Mouse (Mus musculus): ENCODE data around the gene Phc2. TPM values are rescaled to one million over a fixed set of nuclear protein-coding genes. Genes with fewer than 3 reads are reported as not detected.

The Phc2 gene
- polyA plus RNA-seq, 1 experiment = 44.6 TPM

DNA sequence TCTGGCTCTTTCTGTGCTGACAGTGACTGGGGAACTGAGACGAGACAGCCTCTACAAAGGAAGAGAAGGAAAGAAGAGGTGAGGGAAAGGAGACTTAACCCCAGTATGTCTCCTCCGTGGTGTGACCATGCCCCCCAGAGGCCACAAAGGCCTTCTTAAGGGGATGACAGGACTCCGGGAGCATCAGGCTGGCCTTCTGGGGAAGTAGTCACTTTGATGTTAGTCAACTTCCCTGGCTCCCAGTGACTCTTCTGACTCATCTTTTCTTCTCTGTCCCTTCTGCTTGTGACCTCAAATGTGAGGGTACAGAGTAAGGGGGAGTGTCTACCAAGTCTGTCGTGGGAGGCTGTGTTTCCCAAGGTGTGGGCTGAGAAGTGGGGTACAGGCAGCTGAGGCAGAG is 52.9 kb downstream of the Phc2 start:
- H3K36me3 ChIP-seq (ENCODE audit: control insufficient read depth, insufficient read depth, low read length) = no peaks in the 10 kb centered on the region
- no peak overlapping the region for H3K4me3 ChIP-seq (ENCODE audit: control insufficient read depth, low read depth, low read length)
- H3K27me3 ChIP-seq (ENCODE audit: control insufficient read depth, insufficient read depth, low read length) = no peaks in the 10 kb centered on the region
- peaks cover 15% of the 10 kb centered on the region for H3K4me1 ChIP-seq (ENCODE audit: control insufficient read depth, insufficient read depth, low read length)
- no peak overlapping the region for H3K27ac ChIP-seq (ENCODE audit: control insufficient read depth, insufficient read depth, low read depth, low read length)
- TF ChIP-seq POLR2A (IDR thresholded peaks at IDR 0.05; ENCODE audit: control insufficient read depth, low read depth, low read length) (no peak), CTCF (IDR thresholded peaks at IDR 0.05; ENCODE audit: control insufficient read depth, insufficient read depth, insufficient replicate concordance, low read depth, low read length) (no peak)

DNA sequence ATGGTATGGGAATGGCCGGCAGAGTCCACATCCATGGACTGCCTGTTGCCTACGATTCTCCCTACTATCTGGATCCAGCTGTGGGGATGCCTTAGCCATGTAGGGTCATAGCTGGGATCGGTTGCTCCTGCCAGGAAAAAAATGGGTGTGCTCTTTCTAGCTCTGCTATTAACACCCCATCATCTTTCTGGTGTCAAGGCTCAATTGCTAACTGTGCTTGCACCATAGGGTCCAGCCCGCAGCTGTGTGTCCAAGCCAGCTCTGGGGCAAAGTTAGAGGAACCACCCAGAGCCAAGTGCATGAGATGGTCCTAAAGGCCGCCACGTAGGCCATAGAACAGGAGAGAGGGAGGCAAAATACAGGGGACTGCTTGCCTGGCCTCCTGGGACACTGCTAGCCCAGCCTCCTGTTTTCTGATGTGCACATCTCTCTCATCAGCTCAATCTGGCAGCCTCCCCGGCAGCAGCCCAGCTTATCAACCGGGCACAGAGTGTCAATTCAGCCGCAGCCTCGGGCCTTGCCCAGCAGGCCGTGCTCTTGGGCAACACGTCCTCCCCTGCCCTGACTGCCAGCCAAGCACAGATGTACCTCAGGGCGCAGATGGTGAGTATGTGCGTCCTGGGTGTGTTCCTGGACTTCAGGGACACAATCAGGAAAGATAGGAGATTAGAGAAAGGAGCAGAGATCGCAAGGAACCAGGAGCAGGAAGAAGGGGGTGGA is 54.7 kb downstream of the Phc2 start:
- H3K36me3 ChIP-seq (ENCODE audit: control insufficient read depth, insufficient read depth, low read length) = no peaks in the 10 kb centered on the region
- peaks cover 15% of the 10 kb centered on the region for H3K4me1 ChIP-seq (ENCODE audit: control insufficient read depth, insufficient read depth, low read length)
- no peak overlapping the region for H3K27ac ChIP-seq (ENCODE audit: control insufficient read depth, insufficient read depth, low read depth, low read length)
- H3K27me3 ChIP-seq (ENCODE audit: control insufficient read depth, insufficient read depth, low read length) = no peaks in the 10 kb centered on the region
- H3K4me3 ChIP-seq (ENCODE audit: control insufficient read depth, low read depth, low read length) = no peak overlapping the region
- TF ChIP-seq CTCF (IDR thresholded peaks at IDR 0.05; ENCODE audit: control insufficient read depth, insufficient read depth, insufficient replicate concordance, low read depth, low read length) = peak; percentile 9; the same call in 1 of the 2 replicates
- TF ChIP-seq POLR2A (IDR thresholded peaks at IDR 0.05; ENCODE audit: control insufficient read depth, low read depth, low read length) = no peak

DNA sequence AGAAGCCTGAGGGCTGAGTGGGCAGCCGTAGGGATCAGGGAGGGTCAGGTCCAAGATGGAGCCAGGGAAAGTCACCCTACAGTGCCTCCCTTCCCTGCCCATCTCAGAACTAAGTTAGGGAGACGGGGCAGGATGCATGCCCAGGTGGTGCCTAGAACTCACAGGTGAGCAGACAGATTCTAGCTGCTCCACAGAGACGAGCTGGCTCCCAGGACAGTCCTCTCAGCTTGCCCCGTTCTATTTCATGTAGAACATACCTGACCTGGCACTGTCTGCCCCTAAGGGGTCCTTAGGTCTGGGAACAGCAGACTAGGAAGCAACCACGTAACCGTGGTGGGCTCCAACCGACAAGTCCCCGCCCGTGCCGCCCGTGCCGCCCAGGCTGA is 55.3 kb downstream of the Phc2 start:
- TF ChIP-seq POLR2A (IDR thresholded peaks at IDR 0.05; ENCODE audit: control insufficient read depth, low read depth, low read length) = no peak
- no peak for TF ChIP-seq CTCF (IDR thresholded peaks at IDR 0.05; ENCODE audit: control insufficient read depth, insufficient read depth, insufficient replicate concordance, low read depth, low read length)
- Histone ChIP-seq H3K27me3 (ENCODE audit: control insufficient read depth, insufficient read depth, low read length) (no peaks in the 10 kb centered on the region), H3K4me1 (ENCODE audit: control insufficient read depth, insufficient read depth, low read length) (peaks cover 15% of the 10 kb centered on the region), H3K27ac (ENCODE audit: control insufficient read depth, insufficient read depth, low read depth, low read length) (no peak overlapping the region), H3K4me3 (ENCODE audit: control insufficient read depth, low read depth, low read length) (no peak overlapping the region), H3K36me3 (ENCODE audit: control insufficient read depth, insufficient read depth, low read length) (no peaks in the 10 kb centered on the region)

DNA sequence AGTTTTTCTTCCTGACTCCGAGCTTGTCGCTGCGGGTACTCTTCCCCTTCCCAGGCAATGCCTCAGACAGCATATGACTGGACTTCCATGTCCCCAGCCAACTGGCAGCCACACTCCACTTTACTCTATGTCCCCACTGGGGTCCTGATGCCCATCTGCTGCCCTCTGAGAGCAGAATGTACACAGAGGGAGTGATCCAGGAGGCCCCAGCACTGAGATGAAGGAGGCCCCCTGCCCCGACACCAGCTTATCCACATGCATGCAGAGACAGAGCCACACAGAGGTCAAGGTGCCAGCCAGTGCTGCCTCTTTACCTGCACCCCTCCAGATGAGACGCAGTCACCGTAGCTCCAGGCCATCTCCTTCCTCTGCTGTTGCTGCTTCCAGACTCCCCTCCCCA is 55.8 kb downstream of the Phc2 start:
- Histone ChIP-seq H3K36me3 (ENCODE audit: control insufficient read depth, insufficient read depth, low read length) (no peaks in the 10 kb centered on the region), H3K27ac (ENCODE audit: control insufficient read depth, insufficient read depth, low read depth, low read length) (no peak overlapping the region), H3K27me3 (ENCODE audit: control insufficient read depth, insufficient read depth, low read length) (no peaks in the 10 kb centered on the region), H3K4me1 (ENCODE audit: control insufficient read depth, insufficient read depth, low read length) (peaks cover 17% of the 10 kb centered on the region), H3K4me3 (ENCODE audit: control insufficient read depth, low read depth, low read length) (no peak overlapping the region)
- TF ChIP-seq POLR2A (IDR thresholded peaks at IDR 0.05; ENCODE audit: control insufficient read depth, low read depth, low read length) (no peak), CTCF (IDR thresholded peaks at IDR 0.05; ENCODE audit: control insufficient read depth, insufficient read depth, insufficient replicate concordance, low read depth, low read length) (no peak)

DNA sequence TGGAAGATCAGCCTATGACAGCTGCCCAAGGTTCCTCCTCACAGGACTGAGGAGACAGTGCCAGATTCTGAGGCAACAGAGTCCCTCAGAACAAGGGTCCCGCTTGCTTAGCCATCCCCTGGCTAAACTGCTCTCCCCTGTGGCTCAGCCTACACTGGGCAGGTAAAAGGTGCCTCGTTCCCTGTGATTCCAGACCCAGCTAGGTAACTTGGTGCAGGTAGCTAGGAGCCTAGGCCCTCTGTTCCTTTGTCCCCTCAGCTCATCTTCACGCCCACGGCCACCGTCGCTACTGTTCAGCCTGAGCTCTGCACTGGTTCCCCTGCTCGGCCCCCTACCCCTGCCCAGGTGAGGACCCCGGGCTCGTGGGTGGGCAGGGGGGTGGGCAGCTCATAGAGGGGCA is 56.3 kb downstream of the Phc2 start:
- Histone ChIP-seq H3K4me1 (ENCODE audit: control insufficient read depth, insufficient read depth, low read length) (peaks cover 22% of the 10 kb centered on the region), H3K36me3 (ENCODE audit: control insufficient read depth, insufficient read depth, low read length) (no peaks in the 10 kb centered on the region), H3K27me3 (ENCODE audit: control insufficient read depth, insufficient read depth, low read length) (no peaks in the 10 kb centered on the region), H3K4me3 (ENCODE audit: control insufficient read depth, low read depth, low read length) (no peak overlapping the region), H3K27ac (ENCODE audit: control insufficient read depth, insufficient read depth, low read depth, low read length) (no peak overlapping the region)
- TF ChIP-seq POLR2A (IDR thresholded peaks at IDR 0.05; ENCODE audit: control insufficient read depth, low read depth, low read length) (no peak), CTCF (IDR thresholded peaks at IDR 0.05; ENCODE audit: control insufficient read depth, insufficient read depth, insufficient replicate concordance, low read depth, low read length) (no peak)

DNA sequence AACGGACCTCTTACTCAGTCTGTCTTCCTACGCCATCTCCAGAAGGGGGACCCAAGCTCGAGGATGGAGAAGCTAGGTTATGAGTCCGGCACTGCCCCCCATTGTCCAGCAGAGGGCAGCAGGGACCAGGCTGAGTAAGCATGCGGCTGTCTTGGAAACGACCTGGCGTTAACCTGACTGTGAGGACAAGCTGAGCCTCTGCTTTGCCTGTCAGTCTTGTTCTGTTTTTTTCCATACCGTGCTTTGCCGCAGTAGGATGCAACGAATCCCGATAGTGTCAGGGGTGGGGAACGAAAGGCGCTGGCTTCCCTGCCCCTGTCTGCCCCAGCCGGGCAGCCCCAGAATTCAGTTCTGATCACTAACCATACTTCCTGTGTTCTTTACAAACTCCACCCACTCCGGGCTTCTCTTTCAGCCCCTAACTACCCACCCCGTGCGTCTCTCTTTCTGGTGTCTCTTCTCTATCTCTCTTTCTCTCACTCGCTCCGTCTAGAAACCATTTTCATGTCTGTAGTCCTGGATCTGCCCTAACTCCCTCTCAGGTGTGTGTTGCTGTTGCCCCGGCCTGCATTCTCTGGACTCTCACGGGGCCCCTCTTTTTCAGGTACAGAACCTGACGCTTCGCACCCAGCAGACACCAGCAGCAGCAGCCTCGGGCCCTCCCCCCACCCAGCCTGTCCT is 57.1 kb downstream of the Phc2 start:
- Histone ChIP-seq H3K4me3 (ENCODE audit: control insufficient read depth, low read depth, low read length) (peak overlapping the region; percentile 57), H3K27me3 (ENCODE audit: control insufficient read depth, insufficient read depth, low read length) (no peaks in the 10 kb centered on the region), H3K4me1 (ENCODE audit: control insufficient read depth, insufficient read depth, low read length) (peaks cover 28% of the 10 kb centered on the region), H3K36me3 (ENCODE audit: control insufficient read depth, insufficient read depth, low read length) (no peaks in the 10 kb centered on the region), H3K27ac (ENCODE audit: control insufficient read depth, insufficient read depth, low read depth, low read length) (no peak overlapping the region)
- TF ChIP-seq POLR2A (IDR thresholded peaks at IDR 0.05; ENCODE audit: control insufficient read depth, low read depth, low read length) (no peak), CTCF (IDR thresholded peaks at IDR 0.05; ENCODE audit: control insufficient read depth, insufficient read depth, insufficient replicate concordance, low read depth, low read length) (peak; percentile 100)

DNA sequence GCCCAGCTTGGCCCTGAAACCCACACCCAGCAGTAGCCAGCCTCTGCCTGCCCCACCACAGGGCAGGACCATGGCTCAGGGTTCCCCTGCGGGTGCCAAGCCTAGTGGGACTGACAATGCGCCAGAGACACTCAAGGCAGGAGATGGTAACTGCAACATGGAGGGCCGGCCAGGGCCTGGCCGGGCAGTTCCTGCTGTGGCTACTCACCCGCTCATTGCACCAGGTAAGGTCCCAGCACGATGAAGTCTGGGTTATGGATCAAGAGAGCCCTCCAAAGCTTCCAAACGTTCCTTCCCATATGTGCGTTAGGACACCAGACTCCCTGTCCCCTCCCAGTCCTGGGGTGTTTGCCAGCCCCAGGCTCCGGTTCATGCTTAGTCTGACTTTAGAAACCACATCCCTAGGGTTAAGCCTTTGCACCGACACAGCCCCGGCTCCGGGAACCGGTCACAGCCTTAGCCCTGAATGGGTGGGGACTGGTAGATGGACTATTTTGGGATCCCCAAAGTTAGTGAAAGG is 57.7 kb downstream of the Phc2 start:
- peaks cover 31% of the 10 kb centered on the region for H3K4me1 ChIP-seq (ENCODE audit: control insufficient read depth, insufficient read depth, low read length)
- no peak overlapping the region for H3K27ac ChIP-seq (ENCODE audit: control insufficient read depth, insufficient read depth, low read depth, low read length)

More for the DNA sequence above, 57.7 kb downstream of the Phc2 start:
- TF ChIP-seq CTCF (IDR thresholded peaks at IDR 0.05; ENCODE audit: control insufficient read depth, insufficient read depth, insufficient replicate concordance, low read depth, low read length) (no peak), POLR2A (IDR thresholded peaks at IDR 0.05; ENCODE audit: control insufficient read depth, low read depth, low read length) (no peak)
- no peak overlapping the region for H3K4me3 ChIP-seq (ENCODE audit: control insufficient read depth, low read depth, low read length)
- no peaks in the 10 kb centered on the region for H3K36me3 ChIP-seq (ENCODE audit: control insufficient read depth, insufficient read depth, low read length)
- no peaks in the 10 kb centered on the region for H3K27me3 ChIP-seq (ENCODE audit: control insufficient read depth, insufficient read depth, low read length)

All from testis, adult 2 months (tissue).